Mouse (Mus musculus) stomach, embryonic 15.5 days (tissue): ENCODE measurements around the gene P2ry14. TPM values are rescaled to one million over a fixed set of nuclear protein-coding genes. Genes with fewer than 3 reads are reported as not detected.

Experiments used
- polyA plus RNA-seq: library from polyadenylated mRNA; unstranded; fragments of >200 nt; fragmentation: Nextera tagmentation; extraction: Ambion mirVana; gene quantifications from 2 replicates; pipeline ENCODE4 v1.2.1, GENCODE M21; 2015

P2ry14 gene
- polyA plus RNA-seq, 1 experiment from 2014 or later: 5.1 TPM

Other genes starting within 250 kb of the P2ry14 start
- gene Med12l, start 147.8 kb downstream of the P2ry14 start, polyA plus RNA-seq: 1.5 and 2.0 TPM in 2 replicates
- gene Gpr171, start 51.8 kb downstream of the P2ry14 start, polyA plus RNA-seq: 1.3 and 1.4 TPM in 2 replicates
- gene Gpr87, start 41.5 kb upstream of the P2ry14 start, polyA plus RNA-seq: 8.0 and 13.0 TPM in 2 replicates
- 1.7 TPM in 2 replicates for gene P2ry13, start 57.3 kb upstream of the P2ry14 start, polyA plus RNA-seq
- gene P2ry12, start 109.3 kb upstream of the P2ry14 start, polyA plus RNA-seq: 2.4 and 3.4 TPM in 2 replicates
- 10.1 and 10.4 TPM in 2 replicates for gene Igsf10, start 190.8 kb upstream of the P2ry14 start, polyA plus RNA-seq